Mouse (Mus musculus) lung, embryonic 15.5 days (tissue): Measurements from ENCODE around the gene Abtb1. TPM values are rescaled to one million over a fixed set of nuclear protein-coding genes. Genes with fewer than 3 reads are reported as not detected.
A peak's percentile ranks its signal among the peaks of the same experiment; 100 is the strongest.

Experiments used
- ATAC-seq: fragments of 200-750 bp; cut with Nextera tagmentation; 2 replicates; pipeline ENCODE4 v1.8.0; 2017; ENCODE audit warnings: moderate number of reproducible peaks, borderline replicate concordance; ENCODE audit not compliant: low FRiP score, low TSS enrichment; ENCODE audit errors: extremely low read depth
- H3K27ac ChIP-seq: fragments of 300-500 bp; sonication (generic); 2 replicates; pipeline ENCODE4 v1.5.1; 2015; ENCODE audit warnings: moderate library complexity, mild to moderate bottlenecking, inconsistent platforms
- H3K27me3 ChIP-seq: fragments of 300-500 bp; sonication (generic); 2 replicates; pipeline ENCODE4 v1.6.1; 2015; ENCODE audit warnings: inconsistent platforms
- H3K36me3 ChIP-seq: fragments of 300-500 bp; sonication (generic); 2 replicates; pipeline ENCODE4 v1.6.1; 2015; ENCODE audit warnings: inconsistent platforms
- H3K4me1 ChIP-seq: fragments of 300-500 bp; sonication (generic); 2 replicates; pipeline ENCODE4 v1.6.1; 2015; ENCODE audit warnings: inconsistent platforms
- H3K4me2 ChIP-seq: fragments of 300-500 bp; sonication (generic); 2 replicates; pipeline ENCODE4 v1.6.1; 2015; ENCODE audit warnings: inconsistent platforms, mild to moderate bottlenecking, moderate library complexity
- H3K4me3 ChIP-seq: fragments of 300-500 bp; sonication (generic); 2 replicates; pipeline ENCODE4 v1.5.1; 2015; ENCODE audit warnings: mild to moderate bottlenecking, inconsistent platforms
- H3K9ac ChIP-seq: fragments of 300-500 bp; sonication (generic); 2 replicates; pipeline ENCODE4 v1.6.1; 2015; ENCODE audit warnings: inconsistent platforms
- H3K9me3 ChIP-seq: fragments of 300-500 bp; sonication (generic); 2 replicates; pipeline ENCODE4 v1.6.1; 2016; ENCODE audit warnings: inconsistent platforms
- WGBS: fragments of 180-500 bp; shearing (Covaris S2); methylation state at CpG from one replicate; pipeline ENCODE4 v1.1.7; 2015; 5-methylcytosine and 5-hydroxymethylcytosine counted together
- polyA plus RNA-seq: library from polyadenylated mRNA; unstranded; fragments of >200 nt; fragmentation: Nextera tagmentation; extraction: Ambion mirVana; gene quantifications from 2 replicates; pipeline ENCODE4 v1.2.1, GENCODE M21; 2015

Abtb1 gene
- polyA plus RNA-seq, 1 experiment from 2014 or later = 42.9 TPM

- Histone ChIP-seq H3K27me3 (no peaks in the 10 kb centered on the region), H3K4me2 (no peak overlapping the region), H3K9me3 (no peaks in the 10 kb centered on the region), H3K9ac (no peak overlapping the region), H3K36me3 (peaks cover 17% of the 10 kb centered on the region), H3K4me3 (no peak overlapping the region), H3K4me1 (peaks cover 41% of the 10 kb centered on the region), H3K27ac (no peak overlapping the region)
- 91% methylated on average over 10 of the region's 10 CpGs for WGBS
- ATAC-seq = no peak
These were observed 3.2 kb downstream of the Abtb1 start for GRCm38 (mm10) chr6:88838613-88839012.

- 91% methylated on average over 12 of the region's 12 CpGs for WGBS
- no peak for ATAC-seq
These were observed 3.8 kb downstream of the Abtb1 start for GRCm38 (mm10) chr6:88837999-88838398.

GRCm38 (mm10) chr6:88836178-88836819, 5.5 kb downstream of the Abtb1 start:
- peak; percentile 72 for ATAC-seq
- WGBS = 54% methylated on average over 28 of the region's 28 CpGs

More at GRCm38 (mm10) chr6:88837999-88838398, 3.8 kb downstream of the Abtb1 start:
- no peak overlapping the region for H3K4me3 ChIP-seq
- 0 out of 2 replicates have a peak overlapping the region, but pooled peaks have one; percentile 81 for H3K27ac ChIP-seq
- no peaks in the 10 kb centered on the region for H3K9me3 ChIP-seq
- H3K4me2 ChIP-seq = no peak overlapping the region
- H3K4me1 ChIP-seq = peaks cover 35% of the 10 kb centered on the region
- H3K36me3 ChIP-seq = peaks cover 17% of the 10 kb centered on the region
- H3K27me3 ChIP-seq = no peaks in the 10 kb centered on the region
- no peak overlapping the region for H3K9ac ChIP-seq

GRCm38 (mm10) chr6:88835047-88835446, 6.7 kb downstream of the Abtb1 start:
- H3K4me1 ChIP-seq = peaks cover 24% of the 10 kb centered on the region
- no peak overlapping the region for H3K4me2 ChIP-seq
- no peaks in the 10 kb centered on the region for H3K9me3 ChIP-seq
- H3K9ac ChIP-seq = no peak overlapping the region
- no peak overlapping the region for H3K4me3 ChIP-seq
- H3K36me3 ChIP-seq = peaks cover 17% of the 10 kb centered on the region
- WGBS = 64% methylated on average over 5 of the region's 5 CpGs
- no peak overlapping the region for H3K27ac ChIP-seq
- H3K27me3 ChIP-seq = no peaks in the 10 kb centered on the region
- no peak for ATAC-seq

More at GRCm38 (mm10) chr6:88836178-88836819, 5.5 kb downstream of the Abtb1 start:
- no peak overlapping the region for H3K9ac ChIP-seq
- no peak overlapping the region for H3K4me3 ChIP-seq
- peaks cover 36% of the 10 kb centered on the region for H3K4me1 ChIP-seq
- peak overlapping the region; percentile 81 for H3K27ac ChIP-seq
- H3K9me3 ChIP-seq = no peaks in the 10 kb centered on the region
- H3K36me3 ChIP-seq = peaks cover 17% of the 10 kb centered on the region
- H3K4me2 ChIP-seq = no peak overlapping the region
- no peaks in the 10 kb centered on the region for H3K27me3 ChIP-seq

- H3K36me3 ChIP-seq = peaks cover 11% of the 10 kb centered on the region
- no peaks in the 10 kb centered on the region for H3K27me3 ChIP-seq
- no peak overlapping the region for H3K9ac ChIP-seq
- peaks cover 23% of the 10 kb centered on the region for H3K4me1 ChIP-seq
- no peak overlapping the region for H3K4me3 ChIP-seq
- WGBS = 68% methylated on average over 5 of the region's 5 CpGs
- H3K4me2 ChIP-seq = no peak overlapping the region
- no peaks in the 10 kb centered on the region for H3K9me3 ChIP-seq
- no peak overlapping the region for H3K27ac ChIP-seq
- no peak for ATAC-seq
These were observed 8.2 kb downstream of the Abtb1 start for GRCm38 (mm10) chr6:88833340-88834140.

GRCm38 (mm10) chr6:88832663-88833062, 9.1 kb downstream of the Abtb1 start:
- no peak overlapping the region for H3K27ac ChIP-seq
- ATAC-seq = no peak
- H3K4me1 ChIP-seq = peaks cover 24% of the 10 kb centered on the region
- H3K9ac ChIP-seq = no peak overlapping the region
- 78% methylated on average over 5 of the region's 5 CpGs for WGBS
- H3K4me3 ChIP-seq = no peak overlapping the region
- peaks cover 3% of the 10 kb centered on the region for H3K36me3 ChIP-seq
- H3K4me2 ChIP-seq = no peak overlapping the region
- no peaks in the 10 kb centered on the region for H3K27me3 ChIP-seq
- no peaks in the 10 kb centered on the region for H3K9me3 ChIP-seq

GRCm38 (mm10) chr6:88831456-88831855, 10.3 kb downstream of the Abtb1 start:
- Histone ChIP-seq H3K27me3 (no peaks in the 10 kb centered on the region), H3K9ac (no peak overlapping the region), H3K36me3 (no peaks in the 10 kb centered on the region), H3K4me2 (no peak overlapping the region), H3K4me1 (peaks cover 28% of the 10 kb centered on the region), H3K4me3 (no peak overlapping the region), H3K27ac (no peak overlapping the region), H3K9me3 (no peaks in the 10 kb centered on the region)
- no peak for ATAC-seq
- 25% methylated on average over 8 of the region's 8 CpGs for WGBS

- 79% methylated on average over 6 of the region's 6 CpGs for WGBS
- Histone ChIP-seq H3K4me2 (no peak overlapping the region), H3K36me3 (no peaks in the 10 kb centered on the region), H3K4me3 (no peak overlapping the region), H3K9me3 (no peaks in the 10 kb centered on the region), H3K4me1 (peaks cover 19% of the 10 kb centered on the region), H3K27me3 (no peaks in the 10 kb centered on the region), H3K27ac (no peak overlapping the region), H3K9ac (no peak overlapping the region)
- no peak for ATAC-seq
These were observed 11.6 kb downstream of the Abtb1 start for GRCm38 (mm10) chr6:88830112-88830702.

- Histone ChIP-seq H3K9ac (no peak overlapping the region), H3K36me3 (no peaks in the 10 kb centered on the region), H3K4me2 (no peak overlapping the region), H3K9me3 (no peaks in the 10 kb centered on the region), H3K27me3 (no peaks in the 10 kb centered on the region), H3K4me1 (peaks cover 19% of the 10 kb centered on the region), H3K27ac (no peak overlapping the region), H3K4me3 (no peak overlapping the region)
- 79% methylated on average over 4 of the region's 4 CpGs for WGBS
- ATAC-seq = no peak
These were observed 12.2 kb downstream of the Abtb1 start for GRCm38 (mm10) chr6:88829579-88829978.

- no peak for ATAC-seq
- no peaks in the 10 kb centered on the region for H3K36me3 ChIP-seq
These were observed 13.4 kb downstream of the Abtb1 start for GRCm38 (mm10) chr6:88828206-88829009.

GRCm38 (mm10) chr6:88827395-88828205, 14.2 kb downstream of the Abtb1 start:
- Histone ChIP-seq H3K27me3 (no peaks in the 10 kb centered on the region), H3K4me1 (peaks cover 16% of the 10 kb centered on the region), H3K36me3 (no peaks in the 10 kb centered on the region), H3K9me3 (no peaks in the 10 kb centered on the region), H3K4me3 (no peak overlapping the region), H3K4me2 (no peak overlapping the region), H3K27ac (no peak overlapping the region), H3K9ac (no peak overlapping the region)
- WGBS = 57% methylated on average over 13 of the region's 13 CpGs
- no peak for ATAC-seq

More at GRCm38 (mm10) chr6:88828206-88829009, 13.4 kb downstream of the Abtb1 start:
- no peaks in the 10 kb centered on the region for H3K27me3 ChIP-seq
- H3K4me1 ChIP-seq = peaks cover 19% of the 10 kb centered on the region
- no peak overlapping the region for H3K4me2 ChIP-seq
- H3K9ac ChIP-seq = no peak overlapping the region
- H3K9me3 ChIP-seq = no peaks in the 10 kb centered on the region
- H3K27ac ChIP-seq = no peak overlapping the region
- no peak overlapping the region for H3K4me3 ChIP-seq
- 69% methylated on average over 15 of the region's 15 CpGs for WGBS
